Mouse (Mus musculus): ENCODE results near the gene Tfr2. TPM values are rescaled to one million over a fixed set of nuclear protein-coding genes. Genes with fewer than 3 reads are reported as not detected.

The Tfr2 gene
- polyA plus RNA-seq, 1 experiment from 2014 or later: 0.11 TPM

GRCm38 (mm10) chr5:137569031-137569430, 609 bp upstream of the Tfr2 start:
- Histone ChIP-seq H3K4me2 (ENCODE audit: low read length) (no peak overlapping the region), H3K27me3 (ENCODE audit: control insufficient read depth, insufficient read depth, low read length) (no peaks in the 10 kb centered on the region), H3K4me1 (ENCODE audit: control insufficient read depth in 2 of 2, insufficient read depth in 2 of 2, low read length in 2 of 2) (0 out of 4 replicates have a peak, but pooled peaks cover 0 to under 1% of the 10 kb centered on the region in 2 experiments), H3K9ac (ENCODE audit: low read length) (no peak overlapping the region), H3K9me3 (ENCODE audit: control insufficient read depth, low read length) (no peaks in the 10 kb centered on the region), H3K4me3 (ENCODE audit: control insufficient read depth in 1 of 2, insufficient read depth in 1 of 2, low read depth in 1 of 2, low read length in 2 of 2) (no peak overlapping the region), H3K36me3 (ENCODE audit: control insufficient read depth, insufficient read depth, low read length) (no peaks in the 10 kb centered on the region), H3K27ac (replicated peaks in 1 of 2; ENCODE audit: control insufficient read depth in 1 of 2, insufficient read depth in 1 of 2, low read depth in 2 of 2, low read length in 2 of 2) (no peak overlapping the region)
- no peak for ATAC-seq (ENCODE audit: insufficient number of reproducible peaks, insufficient read depth, low FRiP score, low read depth)
- 56% methylated on average over 12 of the region's 12 CpGs for WGBS

- H3K27me3 ChIP-seq (ENCODE audit: control insufficient read depth, insufficient read depth, low read length): peaks cover 9% of the 10 kb centered on the region; the same call in 1 of the 2 replicates
- ATAC-seq (ENCODE audit: insufficient number of reproducible peaks, insufficient read depth, low FRiP score, low read depth): no peak
- no peak overlapping the region for H3K4me2 ChIP-seq (ENCODE audit: low read length)
- H3K9ac ChIP-seq (ENCODE audit: low read length): no peak overlapping the region
- H3K27ac ChIP-seq (replicated peaks in 1 of 2; ENCODE audit: control insufficient read depth in 1 of 2, insufficient read depth in 1 of 2, low read depth in 2 of 2, low read length in 2 of 2): no peak overlapping the region
- H3K4me1 ChIP-seq (ENCODE audit: control insufficient read depth in 2 of 2, insufficient read depth in 2 of 2, low read length in 2 of 2): peaks cover 2 to 8% of the 10 kb centered on the region in 2 experiments; a peak in 2 of 4 replicates
- H3K9me3 ChIP-seq (ENCODE audit: control insufficient read depth, low read length): no peaks in the 10 kb centered on the region
- no peaks in the 10 kb centered on the region for H3K36me3 ChIP-seq (ENCODE audit: control insufficient read depth, insufficient read depth, low read length)
- WGBS: 40% methylated on average over 7 of the region's 7 CpGs
- no peak overlapping the region for H3K4me3 ChIP-seq (ENCODE audit: control insufficient read depth in 1 of 2, insufficient read depth in 1 of 2, low read depth in 1 of 2, low read length in 2 of 2)
These were observed 541 bp downstream of the Tfr2 start for GRCm38 (mm10) chr5:137570181-137570580.

GRCm38 (mm10) chr5:137570691-137571586, 1.3 kb downstream of the Tfr2 start:
- H3K36me3 ChIP-seq (ENCODE audit: control insufficient read depth, insufficient read depth, low read length): no peaks in the 10 kb centered on the region
- H3K27ac ChIP-seq (replicated peaks in 1 of 2; ENCODE audit: control insufficient read depth in 1 of 2, insufficient read depth in 1 of 2, low read depth in 2 of 2, low read length in 2 of 2): no peak overlapping the region
- peaks cover 2 to 8% of the 10 kb centered on the region in 2 experiments; a peak in 2 of 4 replicates for H3K4me1 ChIP-seq (ENCODE audit: control insufficient read depth in 2 of 2, insufficient read depth in 2 of 2, low read length in 2 of 2)
- WGBS: 74% methylated on average over 17 of the region's 17 CpGs
- no peak overlapping the region for H3K4me2 ChIP-seq (ENCODE audit: low read length)
- no peak overlapping the region for H3K9ac ChIP-seq (ENCODE audit: low read length)
- no peaks in the 10 kb centered on the region for H3K9me3 ChIP-seq (ENCODE audit: control insufficient read depth, low read length)
- ATAC-seq (ENCODE audit: insufficient number of reproducible peaks, insufficient read depth, low FRiP score, low read depth): peak; percentile 14; the same call in 1 of the 2 replicates
- peaks cover 9% of the 10 kb centered on the region; the same call in 1 of the 2 replicates for H3K27me3 ChIP-seq (ENCODE audit: control insufficient read depth, insufficient read depth, low read length)
- H3K4me3 ChIP-seq (ENCODE audit: control insufficient read depth in 1 of 2, insufficient read depth in 1 of 2, low read depth in 1 of 2, low read length in 2 of 2): no peak overlapping the region

- WGBS: 6% methylated on average over 27 of the region's 27 CpGs
- H3K4me3 ChIP-seq (ENCODE audit: control insufficient read depth in 1 of 2, insufficient read depth in 1 of 2, low read depth in 1 of 2, low read length in 2 of 2): peak overlapping the region; percentile 31
- H3K9ac ChIP-seq (ENCODE audit: low read length): peak overlapping the region; percentile 51
- H3K36me3 ChIP-seq (ENCODE audit: control insufficient read depth, insufficient read depth, low read length): no peaks in the 10 kb centered on the region
- peak overlapping the region; percentile 65 for H3K4me2 ChIP-seq (ENCODE audit: low read length)
- no peak overlapping the region for H3K27ac ChIP-seq (replicated peaks in 1 of 2; ENCODE audit: control insufficient read depth in 1 of 2, insufficient read depth in 1 of 2, low read depth in 2 of 2, low read length in 2 of 2)
- H3K4me1 ChIP-seq (ENCODE audit: control insufficient read depth in 2 of 2, insufficient read depth in 2 of 2, low read length in 2 of 2): peaks cover 2 to 8% of the 10 kb centered on the region in 2 experiments; a peak in 2 of 4 replicates
- H3K9me3 ChIP-seq (ENCODE audit: control insufficient read depth, low read length): no peaks in the 10 kb centered on the region
- no peak for ATAC-seq (ENCODE audit: insufficient number of reproducible peaks, insufficient read depth, low FRiP score, low read depth)
- peaks cover 9% of the 10 kb centered on the region; the same call in 1 of the 2 replicates for H3K27me3 ChIP-seq (ENCODE audit: control insufficient read depth, insufficient read depth, low read length)
These were observed 4.8 kb downstream of the Tfr2 start for GRCm38 (mm10) chr5:137574470-137574901.

GRCm38 (mm10) chr5:137580246-137580645, 10.6 kb downstream of the Tfr2 start:
- Histone ChIP-seq H3K9me3 (ENCODE audit: control insufficient read depth, low read length) (no peaks in the 10 kb centered on the region), H3K27ac (replicated peaks in 1 of 2; ENCODE audit: control insufficient read depth in 1 of 2, insufficient read depth in 1 of 2, low read depth in 2 of 2, low read length in 2 of 2) (no peak overlapping the region), H3K36me3 (ENCODE audit: control insufficient read depth, insufficient read depth, low read length) (no peaks in the 10 kb centered on the region), H3K4me1 (ENCODE audit: control insufficient read depth in 2 of 2, insufficient read depth in 2 of 2, low read length in 2 of 2) (peaks cover 0 to 6% of the 10 kb centered on the region in 2 experiments; a peak in 2 of 4 replicates), H3K9ac (ENCODE audit: low read length) (no peak overlapping the region), H3K27me3 (ENCODE audit: control insufficient read depth, insufficient read depth, low read length) (peaks cover 30% of the 10 kb centered on the region), H3K4me3 (ENCODE audit: control insufficient read depth in 1 of 2, insufficient read depth in 1 of 2, low read depth in 1 of 2, low read length in 2 of 2) (no peak overlapping the region), H3K4me2 (ENCODE audit: low read length) (no peak overlapping the region)
- whole genome bisulfite sequencing: 85% methylated on average over 6 of the region's 6 CpGs
- ATAC-seq (ENCODE audit: insufficient number of reproducible peaks, insufficient read depth, low FRiP score, low read depth): no peak

GRCm38 (mm10) chr5:137582702-137583101, 13.1 kb downstream of the Tfr2 start:
- Histone ChIP-seq H3K4me3 (ENCODE audit: control insufficient read depth in 1 of 2, insufficient read depth in 1 of 2, low read depth in 1 of 2, low read length in 2 of 2) (no peak overlapping the region), H3K27me3 (ENCODE audit: control insufficient read depth, insufficient read depth, low read length) (peaks cover 30% of the 10 kb centered on the region), H3K4me1 (ENCODE audit: control insufficient read depth in 2 of 2, insufficient read depth in 2 of 2, low read length in 2 of 2) (peaks cover 0 to 6% of the 10 kb centered on the region in 2 experiments; a peak in 2 of 4 replicates), H3K4me2 (ENCODE audit: low read length) (no peak overlapping the region), H3K36me3 (ENCODE audit: control insufficient read depth, insufficient read depth, low read length) (no peaks in the 10 kb centered on the region), H3K27ac (replicated peaks in 1 of 2; ENCODE audit: control insufficient read depth in 1 of 2, insufficient read depth in 1 of 2, low read depth in 2 of 2, low read length in 2 of 2) (no peak overlapping the region), H3K9me3 (ENCODE audit: control insufficient read depth, low read length) (no peaks in the 10 kb centered on the region), H3K9ac (ENCODE audit: low read length) (no peak overlapping the region)
- WGBS: 23% methylated on average over 8 of the region's 8 CpGs
- ATAC-seq (ENCODE audit: insufficient number of reproducible peaks, insufficient read depth, low FRiP score, low read depth): no peak

GRCm38 (mm10) chr5:137583670-137584169, 14.1 kb downstream of the Tfr2 start:
- 7% methylated on average over 27 of the region's 27 CpGs for WGBS

More at GRCm38 (mm10) chr5:137583670-137584169, 14.1 kb downstream of the Tfr2 start:
- Histone ChIP-seq H3K4me2 (ENCODE audit: low read length) (peak overlapping the region; percentile 66), H3K36me3 (ENCODE audit: control insufficient read depth, insufficient read depth, low read length) (no peaks in the 10 kb centered on the region), H3K27ac (replicated peaks in 1 of 2; ENCODE audit: control insufficient read depth in 1 of 2, insufficient read depth in 1 of 2, low read depth in 2 of 2, low read length in 2 of 2) (no peak overlapping the region), H3K9me3 (ENCODE audit: control insufficient read depth, low read length) (no peaks in the 10 kb centered on the region), H3K9ac (ENCODE audit: low read length) (peak overlapping the region; percentile 39; the same call in 1 of the 2 replicates), H3K4me1 (ENCODE audit: control insufficient read depth in 2 of 2, insufficient read depth in 2 of 2, low read length in 2 of 2) (peaks cover 0 to 6% of the 10 kb centered on the region in 2 experiments; a peak in 2 of 4 replicates), H3K27me3 (ENCODE audit: control insufficient read depth, insufficient read depth, low read length) (peaks cover 30% of the 10 kb centered on the region), H3K4me3 (ENCODE audit: control insufficient read depth in 1 of 2, insufficient read depth in 1 of 2, low read depth in 1 of 2, low read length in 2 of 2) (peak overlapping the region; percentile 33 to 47)
- no peak for ATAC-seq (ENCODE audit: insufficient number of reproducible peaks, insufficient read depth, low FRiP score, low read depth)
